Mouse (Mus musculus) WW6 (cell line): Measurements from ENCODE around the gene Plxdc2.

ENCODE experiments used
- DNase-seq: peaks from one replicate; pipeline ENCODE4 v3.0.0-alpha.2; 2013; ENCODE audit warnings: low read depth, low spot score

The Plxdc2 gene

DNA sequence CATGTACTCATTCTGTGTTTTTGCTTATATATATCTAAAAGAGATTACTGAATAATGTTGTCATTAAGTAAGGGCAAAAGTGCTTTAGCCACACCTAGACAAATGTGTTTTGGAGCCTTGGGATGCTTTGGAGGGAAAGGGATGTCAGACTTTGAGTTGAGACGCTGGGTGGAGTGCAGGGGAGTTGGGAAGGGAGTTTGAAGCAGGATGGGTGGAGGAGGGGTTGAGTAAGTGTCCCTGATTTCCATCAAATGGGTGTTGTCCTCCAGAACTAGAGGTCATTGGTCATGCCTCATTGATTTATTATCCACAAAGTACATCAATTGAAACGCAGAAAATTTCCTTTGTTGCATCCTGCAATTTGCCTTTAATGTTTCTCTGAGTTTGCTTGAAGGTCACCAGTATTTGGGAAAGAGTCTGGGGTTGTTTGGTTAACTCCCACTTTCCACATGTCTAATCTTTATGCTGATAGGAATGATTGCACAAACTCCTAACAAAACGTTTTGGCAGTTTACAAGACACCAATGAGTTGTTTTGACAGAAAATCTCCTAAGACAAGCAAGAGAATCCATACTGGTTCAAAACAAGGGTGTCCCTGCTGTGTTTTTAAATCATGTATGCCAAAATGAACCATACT, 58.4 kb downstream of the Plxdc2 start:
- no peak for DNase-seq

DNA sequence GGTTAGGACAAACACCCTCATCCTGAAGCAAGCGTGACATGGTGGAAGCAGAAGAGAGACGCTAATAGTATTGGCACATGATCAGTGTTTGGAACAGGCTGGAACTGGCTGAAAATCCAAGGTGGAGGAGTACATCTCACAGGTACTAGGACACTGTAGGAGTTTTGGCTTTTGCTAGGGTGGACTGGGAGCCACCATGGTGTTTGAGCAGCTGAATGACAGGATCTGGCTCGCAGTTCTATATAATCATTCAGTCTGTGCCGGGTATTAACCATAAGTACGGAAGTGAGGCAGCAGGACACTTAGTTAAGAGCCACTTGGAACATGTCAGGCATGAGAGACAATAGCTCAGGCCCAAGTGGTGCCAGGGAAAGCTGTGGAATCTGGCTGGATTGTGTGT, 82.9 kb downstream of the Plxdc2 start:
- DNase-seq = no peak

DNA sequence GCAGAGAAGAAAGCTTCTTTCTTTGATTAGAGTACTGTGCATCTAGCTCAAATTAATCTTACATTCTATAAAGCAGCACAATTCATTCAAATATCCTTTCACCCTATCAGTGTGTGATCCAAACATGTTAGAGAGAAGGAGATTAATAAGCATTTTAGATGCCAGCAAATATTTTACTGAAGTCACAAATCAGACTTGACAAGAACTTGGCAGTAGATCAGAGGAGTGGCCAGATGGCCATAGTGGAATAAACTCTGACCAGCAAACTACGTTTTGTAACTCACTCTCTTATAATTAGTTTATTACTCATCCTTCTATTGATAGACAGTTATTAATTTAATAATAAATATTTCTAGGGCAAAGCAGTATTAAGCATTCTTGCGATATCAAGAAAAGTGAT, 86.5 kb downstream of the Plxdc2 start:
- no peak for DNase-seq

DNA sequence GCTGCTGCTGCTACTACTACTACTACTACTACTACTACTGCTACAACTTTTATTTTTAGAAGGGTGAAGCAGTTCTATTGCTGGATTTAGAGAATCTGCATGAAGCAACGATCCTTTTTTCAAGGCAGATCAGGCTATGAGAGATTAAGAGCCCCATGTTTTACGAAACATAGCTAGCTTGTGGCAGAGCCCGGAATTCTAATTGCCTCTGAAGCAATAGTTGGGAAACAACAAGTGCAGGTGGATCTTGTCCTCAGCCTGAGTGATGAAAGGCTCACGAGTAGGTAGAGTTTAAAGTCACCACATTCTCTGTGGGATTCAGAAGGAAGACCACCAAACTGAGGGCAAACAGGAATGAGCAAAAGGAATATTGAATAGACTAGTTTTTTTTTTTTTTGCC, 91.8 kb downstream of the Plxdc2 start:
- no peak for DNase-seq

DNA sequence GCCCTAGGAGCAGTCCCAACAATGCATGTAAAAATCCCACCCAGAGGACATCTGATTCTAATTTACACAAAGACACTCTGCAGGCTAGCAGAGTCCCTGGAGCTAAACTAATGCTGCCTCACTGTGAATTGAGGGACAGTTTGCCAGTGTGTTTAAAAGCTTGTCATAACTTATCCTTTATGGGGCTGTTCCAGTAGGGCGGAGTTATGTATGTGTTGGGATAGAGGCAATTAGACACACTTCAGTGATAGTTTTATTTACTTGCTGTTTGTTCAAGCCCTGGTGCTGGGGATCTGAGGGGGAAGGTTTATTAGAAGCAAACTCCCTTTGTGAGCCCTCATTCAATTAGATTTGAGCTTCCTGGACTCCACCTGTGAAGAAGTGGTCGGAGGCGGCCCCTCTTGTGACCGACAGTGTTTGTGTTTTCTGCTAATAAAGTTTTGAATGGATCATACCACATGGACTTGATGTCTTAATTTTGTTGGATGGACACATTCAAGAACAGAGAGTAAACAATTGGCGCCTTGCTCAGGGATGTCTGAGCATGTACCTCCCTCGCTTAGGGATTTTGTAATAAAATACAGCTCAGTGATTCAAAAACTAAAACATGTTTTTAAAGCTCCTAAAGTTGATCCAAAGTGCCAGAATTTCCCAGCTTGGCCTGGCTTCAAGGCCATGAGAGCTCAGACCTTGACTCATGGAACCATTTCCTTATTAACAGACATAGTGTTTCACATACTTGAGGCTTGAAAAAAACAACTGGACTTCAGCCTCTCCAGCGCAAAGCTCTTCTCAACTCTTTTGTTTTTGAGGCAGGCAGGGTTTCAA, 94.9 kb downstream of the Plxdc2 start:
- DNase-seq = no peak

DNA sequence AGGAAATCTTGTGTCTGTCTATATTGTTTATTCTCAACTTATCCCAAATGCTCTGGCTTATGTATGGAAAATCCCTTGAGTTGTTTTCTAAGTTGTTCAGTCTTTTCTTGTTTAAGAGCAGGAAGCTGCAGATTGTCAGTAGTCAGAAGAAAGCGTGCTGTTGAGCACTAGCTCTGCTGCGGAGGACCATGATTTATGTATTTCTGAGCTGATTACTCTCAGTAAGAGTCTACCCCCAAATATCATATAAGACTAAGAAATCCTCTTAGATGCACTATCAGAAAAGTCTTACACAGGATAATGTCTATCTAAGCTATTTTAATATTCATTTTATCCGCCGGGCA, 95.5 kb downstream of the Plxdc2 start:
- no peak for DNase-seq

DNA sequence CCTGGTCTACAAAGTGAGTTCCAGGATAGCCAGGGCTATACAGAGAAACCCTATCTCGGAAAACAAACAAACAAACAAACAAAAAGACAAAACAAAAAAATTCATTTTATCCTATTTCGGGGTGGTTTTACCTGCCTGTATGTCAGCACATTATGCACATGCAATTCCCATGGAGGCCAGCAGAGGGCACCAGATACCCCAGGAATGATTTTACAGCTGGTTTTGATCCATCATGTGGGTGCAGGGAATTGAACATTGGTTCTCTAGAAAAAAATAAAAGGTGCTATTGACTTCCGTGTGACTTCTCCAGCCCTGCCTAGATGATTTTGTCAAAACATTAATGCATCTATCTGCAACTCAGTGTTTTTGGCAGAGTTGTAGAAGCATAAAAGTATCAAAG, 96.0 kb downstream of the Plxdc2 start:
- DNase-seq = no peak

DNA sequence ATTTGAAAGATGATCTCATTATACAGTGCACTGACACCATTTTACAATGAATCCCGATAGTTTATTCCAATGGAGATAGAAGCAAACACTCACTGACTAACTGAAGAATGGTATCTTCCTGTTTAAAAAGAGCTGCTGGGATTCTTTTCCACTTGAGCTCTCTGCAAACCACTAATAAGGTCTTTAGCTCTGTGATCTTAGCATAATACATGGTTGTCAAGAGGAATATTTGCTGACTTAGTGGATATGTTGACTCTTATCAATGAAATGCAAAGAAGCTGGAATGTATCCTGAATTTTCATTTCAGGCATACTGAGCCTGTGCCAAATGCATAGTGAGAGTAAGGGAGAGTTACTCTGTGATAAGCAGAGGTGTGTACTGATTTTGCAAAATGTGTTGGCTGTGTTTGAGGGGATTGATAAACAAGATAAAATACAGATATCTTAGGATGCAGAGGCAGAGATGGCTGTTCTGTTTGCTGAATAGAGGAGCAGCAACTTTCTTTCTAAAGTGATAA, 100.2 kb downstream of the Plxdc2 start:
- DNase-seq = no peak

DNA sequence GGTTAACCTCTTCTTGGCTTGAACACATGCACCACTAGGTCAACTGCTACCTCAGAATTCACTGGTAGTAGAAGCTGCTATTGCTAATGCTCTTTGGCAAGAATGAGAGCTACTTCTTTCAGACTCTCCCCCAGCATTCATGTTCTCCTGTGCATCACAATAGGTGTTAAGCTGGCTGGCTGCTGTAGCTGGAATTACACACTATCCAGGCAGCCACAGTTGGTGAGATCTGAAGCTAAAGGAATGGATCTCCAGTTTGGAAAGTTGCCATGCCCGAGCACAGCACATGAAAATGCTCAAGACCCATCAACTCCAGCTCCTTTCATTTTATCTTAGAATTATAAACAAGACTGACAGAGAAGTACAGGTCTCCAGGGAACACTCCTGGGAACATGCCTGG, 103.4 kb downstream of the Plxdc2 start:
- DNase-seq = no peak

DNA sequence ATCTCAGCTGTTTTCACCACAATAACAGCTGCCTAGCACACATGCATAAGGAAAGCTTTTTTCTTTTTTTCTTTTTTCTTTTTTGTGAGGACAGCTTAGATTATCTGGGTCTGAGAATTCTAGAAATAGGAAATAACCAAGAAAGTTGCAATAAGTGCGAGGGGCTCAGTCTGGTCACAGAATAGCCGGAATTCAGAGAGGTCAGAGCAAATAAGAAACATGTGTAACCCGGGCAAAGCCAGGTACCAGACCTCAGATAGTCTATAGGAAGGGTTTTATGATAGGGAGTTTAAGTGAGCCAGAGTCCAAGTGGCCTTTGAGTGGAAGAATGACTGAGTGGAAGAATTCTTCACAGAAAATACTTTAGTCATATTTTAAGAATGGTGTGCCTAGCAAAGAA, 114.0 kb downstream of the Plxdc2 start:
- DNase-seq = no peak

DNA sequence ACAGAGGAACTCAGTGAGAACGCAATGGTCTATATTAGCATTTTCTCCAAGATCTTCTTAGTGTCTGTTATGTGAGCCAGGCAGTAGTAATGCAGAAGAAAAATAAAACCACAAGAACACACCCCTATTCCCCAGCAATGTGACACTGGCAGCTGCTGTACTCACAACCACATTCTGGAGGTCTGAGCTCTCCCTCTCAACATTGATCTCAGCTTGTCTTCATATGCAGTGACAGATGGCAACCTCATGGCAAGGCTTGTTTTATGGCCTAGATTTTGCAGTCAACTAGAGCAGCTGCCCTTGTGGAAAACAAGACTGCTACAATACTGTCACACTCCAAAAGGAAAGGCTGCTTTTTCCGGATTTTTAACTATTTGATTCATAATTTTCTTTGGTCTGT, 127.8 kb downstream of the Plxdc2 start:
- no peak for DNase-seq

DNA sequence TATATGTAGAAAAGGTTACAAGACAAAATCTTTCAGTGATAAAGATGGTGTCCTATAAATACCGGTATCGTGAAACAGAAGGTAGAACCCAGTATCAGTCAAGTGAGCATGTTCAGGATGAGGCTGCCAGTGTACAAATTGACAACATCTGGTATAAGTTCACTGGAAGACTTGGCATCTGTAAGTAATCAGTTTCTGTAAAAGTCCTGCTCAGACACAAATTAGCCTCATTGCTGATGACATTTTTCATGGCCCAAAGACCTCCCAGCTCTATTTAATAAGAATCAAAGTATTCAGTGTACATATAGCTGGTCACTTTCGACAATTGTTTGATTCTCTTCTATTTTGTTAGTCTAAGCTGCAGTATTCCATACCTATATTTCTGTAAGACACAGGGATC, 129.9 kb downstream of the Plxdc2 start:
- DNase-seq = no peak

DNA sequence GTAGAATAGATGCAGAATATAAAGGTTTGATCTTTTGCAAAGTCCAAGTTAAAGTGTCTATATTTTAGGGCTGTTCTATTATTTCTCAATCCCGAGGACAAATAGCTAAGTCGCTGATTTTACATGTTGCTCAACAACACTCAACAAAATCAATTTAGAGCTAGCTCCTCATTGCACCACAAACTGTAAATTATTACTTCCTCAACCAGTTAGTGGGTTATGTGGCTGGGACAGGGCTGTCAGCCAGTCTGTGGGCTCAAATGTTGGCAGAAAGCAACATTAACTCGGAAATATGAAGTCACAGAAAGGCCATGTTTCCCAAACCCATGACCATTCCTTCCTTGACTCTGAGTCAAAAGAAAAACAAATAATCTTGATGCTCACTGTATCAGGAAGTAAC, 135.1 kb downstream of the Plxdc2 start:
- DNase-seq = no peak

DNA sequence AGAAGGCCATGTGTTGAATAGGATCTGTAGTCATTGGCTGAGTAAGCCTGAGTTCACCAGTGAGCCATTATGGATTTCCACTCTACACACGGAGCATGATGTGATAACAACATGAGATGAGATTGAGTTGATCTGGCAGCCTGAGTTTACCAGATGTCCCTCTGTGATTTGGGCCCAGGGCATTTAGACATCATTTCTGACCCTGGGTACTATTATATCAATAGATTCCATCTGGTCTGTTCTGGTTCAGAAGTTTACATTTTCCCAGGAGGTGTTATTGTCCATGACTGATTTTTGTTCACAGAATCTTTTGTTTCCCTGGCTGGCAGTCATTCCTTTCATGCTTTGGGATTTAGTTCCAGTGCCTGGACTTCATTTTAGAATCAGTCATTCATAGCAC, 146.7 kb downstream of the Plxdc2 start:
- no peak for DNase-seq

DNA sequence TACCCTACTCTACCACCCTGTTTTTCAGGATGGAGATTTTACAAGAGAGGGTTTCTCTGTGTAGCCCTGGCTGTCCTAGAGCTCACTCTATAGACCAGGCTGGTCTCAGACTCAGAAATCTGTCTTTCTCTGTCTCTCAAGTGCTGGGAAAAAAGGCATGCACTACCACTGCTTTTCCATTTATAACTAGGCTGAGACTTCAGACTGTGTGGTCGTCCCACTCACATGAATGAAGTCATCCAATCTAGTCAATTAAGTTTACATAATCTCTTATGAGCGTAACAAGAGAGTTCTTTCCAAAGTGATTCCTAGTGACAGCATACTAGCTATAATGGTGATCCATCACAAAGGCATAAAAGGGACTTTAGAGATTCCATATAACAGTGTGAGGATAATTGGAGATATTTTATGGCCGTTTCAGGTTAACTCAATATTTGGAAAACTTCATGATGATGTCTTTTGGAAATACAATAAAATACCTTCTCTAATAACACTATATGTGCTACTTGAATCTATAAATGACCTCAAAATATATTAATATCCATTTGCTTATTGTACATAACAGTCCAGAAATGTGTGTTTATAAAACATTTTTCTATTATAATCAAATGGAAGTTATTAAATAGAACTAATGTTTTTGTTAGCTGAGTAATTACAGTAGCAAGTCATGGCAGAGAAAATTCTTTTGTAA, 151.6 kb downstream of the Plxdc2 start:
- DNase-seq = no peak

DNA sequence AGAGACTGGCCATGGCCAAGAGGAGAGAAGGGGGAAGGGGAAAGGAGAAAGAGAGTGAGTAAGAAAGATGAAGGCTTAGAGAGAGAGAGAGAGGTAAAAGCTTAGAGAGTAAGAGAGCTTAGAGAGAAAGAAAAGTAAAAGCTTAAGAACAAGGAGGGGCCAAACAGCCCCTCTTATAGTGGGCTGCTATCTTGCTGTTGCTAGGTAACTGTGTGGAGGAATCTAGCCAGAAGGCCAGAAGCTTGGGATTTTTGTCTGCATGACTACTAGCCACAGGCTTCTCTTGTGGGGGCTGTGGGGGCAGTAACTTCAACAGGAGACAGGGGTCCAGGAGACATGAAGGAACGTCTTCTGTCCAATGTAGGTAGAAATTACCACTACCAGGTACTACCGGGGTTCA, 162.0 kb downstream of the Plxdc2 start:
- no peak for DNase-seq

DNA sequence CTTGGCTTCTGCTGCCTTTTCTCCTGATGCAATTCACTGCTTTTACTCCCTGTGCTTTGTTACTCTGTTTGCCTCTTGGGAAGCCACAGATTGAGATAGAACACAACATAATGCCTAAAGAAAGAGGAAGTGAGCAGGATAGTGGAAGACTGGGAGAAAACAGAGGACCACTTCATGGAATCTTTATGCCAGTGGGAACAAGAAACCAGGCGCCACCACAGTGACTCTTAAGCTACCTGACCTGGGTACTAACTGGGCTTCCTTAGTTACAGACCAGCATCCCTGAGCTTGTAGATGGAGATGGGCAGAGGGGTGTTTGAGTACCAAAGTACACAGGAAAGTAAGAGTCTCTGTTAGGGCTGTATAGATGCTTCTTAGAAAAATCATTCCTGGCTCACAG, 167.3 kb downstream of the Plxdc2 start:
- DNase-seq = no peak

DNA sequence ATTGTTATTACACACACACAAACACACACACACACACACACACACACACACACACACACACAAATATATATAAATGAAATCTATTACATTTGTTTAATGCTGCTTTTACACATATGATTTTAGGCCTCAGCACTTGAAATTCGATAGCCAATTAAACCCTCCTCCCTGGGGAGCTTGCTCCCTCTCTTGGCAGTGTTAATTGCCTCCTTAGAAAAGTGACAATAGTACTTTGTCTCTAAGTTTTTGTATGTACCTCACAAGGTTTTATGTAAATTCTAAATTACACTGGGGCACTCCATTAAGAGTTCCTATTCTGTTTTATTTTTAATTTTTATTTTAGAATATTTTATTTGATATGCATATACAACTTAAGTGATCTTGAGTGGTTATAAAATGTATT, 176.1 kb downstream of the Plxdc2 start:
- DNase-seq = no peak

DNA sequence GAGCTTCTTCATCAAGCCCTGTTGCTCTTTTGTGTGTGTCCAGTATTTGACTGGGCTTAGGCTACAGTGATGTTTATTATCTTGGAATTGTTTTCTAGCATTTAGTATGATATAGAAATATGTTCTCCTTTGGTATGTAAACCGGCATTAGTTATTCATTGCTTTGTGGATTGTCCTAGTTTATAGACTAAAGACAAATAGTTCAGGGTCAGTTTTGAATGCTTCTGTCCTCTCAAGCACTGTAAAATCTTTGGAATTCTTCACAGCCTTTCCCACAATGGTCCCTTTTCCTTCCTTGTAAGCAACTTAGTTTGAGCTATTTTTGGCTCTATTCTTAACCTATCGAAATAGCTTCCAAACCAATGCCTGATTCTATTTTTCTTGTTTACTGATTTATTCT, 178.5 kb downstream of the Plxdc2 start:
- DNase-seq = no peak

DNA sequence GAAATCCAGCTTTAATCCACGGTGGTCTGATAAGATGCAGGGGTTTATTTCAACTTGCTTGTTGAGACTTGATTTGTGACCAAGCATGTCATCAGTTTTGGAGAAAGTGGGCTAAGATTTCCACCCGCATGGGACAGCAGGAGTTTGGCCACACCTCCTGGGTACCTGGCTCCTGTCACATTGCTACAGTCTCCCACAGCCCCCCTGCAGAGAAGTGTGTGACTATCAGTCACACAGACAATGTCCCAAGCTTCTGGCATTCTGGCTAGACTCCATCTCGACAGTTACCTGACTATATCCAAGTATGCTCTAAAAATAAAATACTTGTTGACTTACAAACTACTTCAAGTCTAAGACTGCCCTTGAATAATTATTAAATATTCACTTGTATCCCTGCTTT, 185.1 kb downstream of the Plxdc2 start:
- no peak for DNase-seq

DNA sequence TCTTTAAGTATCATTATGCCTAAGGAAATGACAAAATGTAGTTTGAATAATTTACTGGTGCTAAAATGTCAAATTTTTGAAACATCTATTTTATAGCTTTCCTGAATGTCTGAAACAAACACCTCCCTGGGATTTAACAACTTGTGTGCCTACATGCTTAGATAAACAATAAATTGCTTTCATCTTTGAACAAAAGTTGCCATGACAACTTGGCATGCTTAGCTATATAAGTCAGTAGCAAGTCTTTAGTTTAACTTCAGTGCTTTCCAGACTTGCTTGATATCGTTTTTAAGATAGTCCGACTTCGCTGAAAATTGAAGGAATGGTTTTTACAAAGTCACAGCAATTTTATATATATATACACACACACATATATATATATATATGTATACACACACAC, 189.1 kb downstream of the Plxdc2 start:
- no peak for DNase-seq

DNA sequence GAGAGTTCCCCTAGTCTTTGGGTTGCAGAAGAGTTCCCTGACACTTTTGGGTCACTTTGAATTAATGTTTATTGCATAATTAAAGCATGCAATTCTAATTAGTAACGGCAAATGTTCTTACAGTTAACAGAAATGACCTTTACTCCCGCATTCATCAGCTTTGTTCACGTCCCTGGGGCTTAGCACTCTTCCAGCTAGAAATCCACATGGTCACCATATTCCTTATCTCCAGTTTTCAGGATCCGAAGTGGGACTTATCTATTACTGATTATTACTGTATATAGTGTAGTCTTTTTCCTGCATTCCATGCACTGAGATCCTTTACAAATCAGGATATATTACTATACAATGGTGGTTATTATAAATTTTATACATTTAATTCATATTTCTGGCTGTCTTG, 203.2 kb downstream of the Plxdc2 start:
- DNase-seq = no peak

DNA sequence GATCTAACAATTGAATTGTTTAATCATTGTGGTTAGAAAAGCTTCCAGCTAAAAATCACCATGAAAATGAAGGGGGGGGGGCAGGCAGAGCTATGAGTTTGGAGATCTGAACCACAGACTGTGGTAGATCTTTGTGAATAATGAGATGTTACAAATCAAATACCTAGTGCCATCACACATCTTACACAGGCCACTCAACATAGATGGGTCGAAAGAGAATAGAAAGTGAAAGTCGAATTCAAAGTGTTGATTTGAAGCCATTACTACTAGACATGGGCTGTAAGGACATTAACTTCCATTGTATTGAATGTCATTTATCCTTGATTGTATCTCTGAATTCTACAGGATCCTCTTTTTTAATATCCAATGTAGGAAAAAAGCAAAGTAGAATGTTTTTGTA, 212.2 kb downstream of the Plxdc2 start:
- DNase-seq = no peak
